Mouse (Mus musculus) brain, embryonic 14.5 days (tissue): Measurements from ENCODE around the gene Ptgfrn.

ENCODE experiments used
- CTCF ChIP-seq: fragments of 200-500 bp; IDR thresholded peaks from 2 replicates; pipeline ENCODE4 v1.5.1; 2012; ENCODE audit warnings: inconsistent platforms, mild to moderate bottlenecking, moderate library complexity, borderline replicate concordance; ENCODE audit not compliant: insufficient read depth, insufficient read length; ENCODE audit errors: extremely low read depth
- POLR2A ChIP-seq: fragments of 200-500 bp; IDR thresholded peaks from 2 replicates; pipeline ENCODE4 v1.6.1; 2012; ENCODE audit warnings: mild to moderate bottlenecking, inconsistent platforms, borderline replicate concordance; ENCODE audit not compliant: poor library complexity, insufficient read depth, insufficient read length, severe bottlenecking; ENCODE audit errors: extremely low read depth

DNA sequence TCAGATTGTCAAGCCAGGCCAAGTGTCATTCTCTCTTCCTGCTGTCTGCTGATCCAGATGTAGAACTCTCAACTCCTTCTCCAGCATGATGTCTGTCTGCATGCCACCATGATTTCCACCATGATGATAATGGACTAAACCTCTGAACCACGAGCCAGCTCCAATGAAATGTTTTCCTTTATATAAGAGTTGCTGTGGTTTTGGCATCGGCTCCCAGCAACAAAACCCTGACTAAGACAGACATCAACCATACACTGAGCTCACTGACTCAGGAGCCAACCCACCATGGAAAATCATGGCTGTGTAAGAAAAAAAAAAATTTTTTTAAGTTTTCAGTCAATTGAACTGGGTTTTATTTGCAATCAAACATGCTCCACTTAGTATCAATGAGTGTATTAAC is 17.7 kb upstream of the Ptgfrn start:
- TF ChIP-seq POLR2A, result no peak
- TF ChIP-seq CTCF, result no peak
